Mouse (Mus musculus) hindbrain, embryonic 12.5 days (tissue): Measurements from ENCODE around the gene Scamp1. TPM values are rescaled to one million over a fixed set of nuclear protein-coding genes. Genes with fewer than 3 reads are reported as not detected.

Source experiments
- ATAC-seq: fragments of 200-750 bp; cut with Nextera tagmentation; 2 replicates; pipeline ENCODE4 v1.8.0; 2017; ENCODE audit warnings: moderate TSS enrichment; ENCODE audit not compliant: low FRiP score
- H3K27ac ChIP-seq: fragments of 300-500 bp; sonication (generic); 2 replicates; pipeline ENCODE4 v1.5.1; 2016; ENCODE audit warnings: mild to moderate bottlenecking
- H3K27me3 ChIP-seq: fragments of 300-500 bp; sonication (generic); 2 replicates; pipeline ENCODE4 v1.6.1; 2016; ENCODE audit warnings: mild to moderate bottlenecking
- H3K36me3 ChIP-seq: fragments of 300-500 bp; sonication (generic); 2 replicates; pipeline ENCODE4 v1.6.1; 2016; ENCODE audit warnings: mild to moderate bottlenecking
- H3K4me1 ChIP-seq: fragments of 300-500 bp; sonication (generic); 2 replicates; pipeline ENCODE4 v1.6.1; 2016
- H3K4me2 ChIP-seq: fragments of 300-500 bp; sonication (generic); replicated peaks from 2 replicates; pipeline ENCODE4 v1.6.1; 2016; ENCODE audit warnings: mild to moderate bottlenecking
- H3K4me3 ChIP-seq: fragments of 300-500 bp; sonication (generic); 2 replicates; pipeline ENCODE4 v1.5.1; 2016; ENCODE audit warnings: mild to moderate bottlenecking
- H3K9ac ChIP-seq: fragments of 300-500 bp; sonication (generic); 2 replicates; pipeline ENCODE4 v1.6.1; 2016; ENCODE audit warnings: mild to moderate bottlenecking, moderate library complexity
- H3K9me3 ChIP-seq: fragments of 300-500 bp; sonication (generic); replicated peaks from 2 replicates; pipeline ENCODE4 v1.6.1; 2016; ENCODE audit warnings: mild to moderate bottlenecking
- WGBS: fragments of 180-500 bp; shearing (Covaris S2); methylation state at CpG from one replicate; pipeline ENCODE4 v1.1.7; 2016; 5-methylcytosine and 5-hydroxymethylcytosine counted together
- polyA plus RNA-seq: library from polyadenylated mRNA; unstranded; fragments of >200 nt; fragmentation: Nextera tagmentation; extraction: Ambion mirVana; gene quantifications from 2 replicates; pipeline ENCODE4 v1.2.1, GENCODE M21; 2016

Gene Scamp1
- polyA plus RNA-seq, 1 experiment from 2014 or later, result 78.4 TPM

- H3K4me2 ChIP-seq, result no peak overlapping the region
- WGBS, result 42% methylated on average over 7 of the region's 7 CpGs
- no peaks in the 10 kb centered on the region for H3K4me1 ChIP-seq
- H3K27ac ChIP-seq, result no peak overlapping the region
- H3K36me3 ChIP-seq, result no peaks in the 10 kb centered on the region
- H3K9ac ChIP-seq, result no peak overlapping the region
- no peaks in the 10 kb centered on the region for H3K9me3 ChIP-seq
- H3K4me3 ChIP-seq, result no peak overlapping the region
- no peaks in the 10 kb centered on the region for H3K27me3 ChIP-seq
- no peak for ATAC-seq
Observed at GRCm38 (mm10) chr13:94300946-94301538, 15.4 kb upstream of the Scamp1 start.

GRCm38 (mm10) chr13:94300232-94300631 is 14.6 kb upstream of the Scamp1 start:
- no peak overlapping the region for H3K4me3 ChIP-seq
- H3K9me3 ChIP-seq, result no peaks in the 10 kb centered on the region
- WGBS, result 90% methylated on average over 4 of the region's 4 CpGs

GRCm38 (mm10) chr13:94298401-94298800 is 12.7 kb upstream of the Scamp1 start:
- Histone ChIP-seq H3K9me3 (no peaks in the 10 kb centered on the region), H3K36me3 (no peaks in the 10 kb centered on the region), H3K9ac (no peak overlapping the region), H3K4me3 (no peak overlapping the region), H3K27me3 (no peaks in the 10 kb centered on the region), H3K27ac (no peak overlapping the region), H3K4me2 (no peak overlapping the region), H3K4me1 (no peaks in the 10 kb centered on the region)
- WGBS, result 77% methylated on average over 4 of the region's 4 CpGs
- ATAC-seq, result no peak

More at GRCm38 (mm10) chr13:94300232-94300631, 14.6 kb upstream of the Scamp1 start:
- Histone ChIP-seq H3K27ac (no peak overlapping the region), H3K9ac (no peak overlapping the region), H3K27me3 (no peaks in the 10 kb centered on the region), H3K36me3 (no peaks in the 10 kb centered on the region), H3K4me2 (no peak overlapping the region), H3K4me1 (no peaks in the 10 kb centered on the region)
- no peak for ATAC-seq

GRCm38 (mm10) chr13:94296371-94296770 is 10.7 kb upstream of the Scamp1 start:
- Histone ChIP-seq H3K9me3 (no peaks in the 10 kb centered on the region), H3K4me1 (no peaks in the 10 kb centered on the region), H3K36me3 (no peaks in the 10 kb centered on the region), H3K27ac (no peak overlapping the region), H3K4me2 (no peak overlapping the region), H3K27me3 (no peaks in the 10 kb centered on the region), H3K4me3 (no peak overlapping the region), H3K9ac (no peak overlapping the region)
- WGBS, result 90% methylated on average over 11 of the region's 11 CpGs
- ATAC-seq, result no peak

GRCm38 (mm10) chr13:94295922-94296321 is 10.3 kb upstream of the Scamp1 start:
- WGBS, result 86% methylated on average over 8 of the region's 8 CpGs
- Histone ChIP-seq H3K9ac (no peak overlapping the region), H3K4me3 (no peak overlapping the region)

GRCm38 (mm10) chr13:94294886-94295285 is 9.2 kb upstream of the Scamp1 start:
- Histone ChIP-seq H3K27ac (no peak overlapping the region), H3K9ac (no peak overlapping the region), H3K4me1 (no peaks in the 10 kb centered on the region), H3K4me3 (no peak overlapping the region), H3K27me3 (no peaks in the 10 kb centered on the region), H3K36me3 (no peaks in the 10 kb centered on the region), H3K9me3 (no peaks in the 10 kb centered on the region), H3K4me2 (no peak overlapping the region)
- ATAC-seq, result no peak
- WGBS, result 47% methylated on average over 3 of the region's 3 CpGs

More at GRCm38 (mm10) chr13:94295922-94296321, 10.3 kb upstream of the Scamp1 start:
- Histone ChIP-seq H3K36me3 (no peaks in the 10 kb centered on the region), H3K9me3 (no peaks in the 10 kb centered on the region), H3K4me2 (no peak overlapping the region), H3K27ac (no peak overlapping the region), H3K27me3 (no peaks in the 10 kb centered on the region), H3K4me1 (no peaks in the 10 kb centered on the region)
- ATAC-seq, result no peak

GRCm38 (mm10) chr13:94293911-94294310 is 8.3 kb upstream of the Scamp1 start:
- Histone ChIP-seq H3K4me2 (no peak overlapping the region), H3K36me3 (no peaks in the 10 kb centered on the region), H3K4me1 (no peaks in the 10 kb centered on the region), H3K9ac (no peak overlapping the region), H3K9me3 (no peaks in the 10 kb centered on the region), H3K27me3 (no peaks in the 10 kb centered on the region), H3K4me3 (no peak overlapping the region), H3K27ac (no peak overlapping the region)
- no peak for ATAC-seq
- WGBS, result 76% methylated on average over 10 of the region's 10 CpGs

- no peak for ATAC-seq
- no peak overlapping the region for H3K27ac ChIP-seq
- H3K27me3 ChIP-seq, result 0 out of 2 replicates have a peak, but pooled peaks cover 3% of the 10 kb centered on the region
- no peak overlapping the region for H3K9ac ChIP-seq
- H3K9me3 ChIP-seq, result no peaks in the 10 kb centered on the region
- peak overlapping the region; percentile 79 for H3K4me2 ChIP-seq
- peaks cover 12% of the 10 kb centered on the region for H3K4me1 ChIP-seq
- 53% methylated on average over 5 of the region's 5 CpGs for WGBS
- H3K4me3 ChIP-seq, result no peak overlapping the region
- no peaks in the 10 kb centered on the region for H3K36me3 ChIP-seq
Observed at GRCm38 (mm10) chr13:94286195-94286594, 538 bp upstream of the Scamp1 start.

- peaks cover 12% of the 10 kb centered on the region for H3K4me1 ChIP-seq
- 0 out of 2 replicates have a peak, but pooled peaks cover 3% of the 10 kb centered on the region for H3K27me3 ChIP-seq
- H3K27ac ChIP-seq, result peak overlapping the region; percentile 93
- peak; percentile 80 for ATAC-seq
- H3K36me3 ChIP-seq, result no peaks in the 10 kb centered on the region
- no peaks in the 10 kb centered on the region for H3K9me3 ChIP-seq
- H3K4me2 ChIP-seq, result peak overlapping the region; percentile 79
- H3K4me3 ChIP-seq, result peak overlapping the region; percentile 97
- WGBS, result under 1% methylated on average over 65 of the region's 65 CpGs
- H3K9ac ChIP-seq, result peak overlapping the region; percentile 93
Observed at GRCm38 (mm10) chr13:94284543-94285269, 951 bp downstream of the Scamp1 start.

- no peak overlapping the region for H3K4me2 ChIP-seq
- H3K4me1 ChIP-seq, result peaks cover 7% of the 10 kb centered on the region
- no peak overlapping the region for H3K9ac ChIP-seq
- WGBS, result 67% methylated on average over 5 of the region's 5 CpGs
- H3K27ac ChIP-seq, result no peak overlapping the region
- H3K9me3 ChIP-seq, result no peaks in the 10 kb centered on the region
- no peak for ATAC-seq
- no peaks in the 10 kb centered on the region for H3K27me3 ChIP-seq
- H3K36me3 ChIP-seq, result no peaks in the 10 kb centered on the region
- no peak overlapping the region for H3K4me3 ChIP-seq
Observed at GRCm38 (mm10) chr13:94279420-94279819, 6.2 kb downstream of the Scamp1 start.

GRCm38 (mm10) chr13:94271284-94271683 is 14.4 kb downstream of the Scamp1 start:
- no peak overlapping the region for H3K27ac ChIP-seq
- H3K9me3 ChIP-seq, result no peaks in the 10 kb centered on the region
- H3K27me3 ChIP-seq, result no peaks in the 10 kb centered on the region
- no peaks in the 10 kb centered on the region for H3K36me3 ChIP-seq
- no peak overlapping the region for H3K9ac ChIP-seq
- ATAC-seq, result no peak
- peaks cover 8% of the 10 kb centered on the region; the same call in 1 of the 2 replicates for H3K4me1 ChIP-seq
- H3K4me3 ChIP-seq, result no peak overlapping the region
- WGBS, result 89% methylated on average over 6 of the region's 6 CpGs
- H3K4me2 ChIP-seq, result no peak overlapping the region

GRCm38 (mm10) chr13:94268201-94268600 is 17.5 kb downstream of the Scamp1 start:
- WGBS, result 45% methylated on average over 7 of the region's 7 CpGs
- ATAC-seq, result no peak
- Histone ChIP-seq H3K4me3 (no peak overlapping the region), H3K27ac (no peak overlapping the region), H3K36me3 (no peaks in the 10 kb centered on the region), H3K9ac (no peak overlapping the region), H3K4me1 (peaks cover 8% of the 10 kb centered on the region; the same call in 1 of the 2 replicates), H3K9me3 (no peaks in the 10 kb centered on the region), H3K27me3 (no peaks in the 10 kb centered on the region), H3K4me2 (no peak overlapping the region)

- no peak overlapping the region for H3K27ac ChIP-seq
- no peak overlapping the region for H3K4me2 ChIP-seq
- H3K27me3 ChIP-seq, result no peaks in the 10 kb centered on the region
- no peak for ATAC-seq
- no peak overlapping the region for H3K9ac ChIP-seq
- WGBS, result 85% methylated on average over 4 of the region's 4 CpGs
- peaks cover 8% of the 10 kb centered on the region; the same call in 1 of the 2 replicates for H3K4me1 ChIP-seq
- no peaks in the 10 kb centered on the region for H3K36me3 ChIP-seq
- H3K9me3 ChIP-seq, result no peaks in the 10 kb centered on the region
- H3K4me3 ChIP-seq, result no peak overlapping the region
Observed at GRCm38 (mm10) chr13:94267190-94267589, 18.5 kb downstream of the Scamp1 start.
